26 mouse cellular contexts compared by ENCODE assay signal in the genomic region with DNA sequence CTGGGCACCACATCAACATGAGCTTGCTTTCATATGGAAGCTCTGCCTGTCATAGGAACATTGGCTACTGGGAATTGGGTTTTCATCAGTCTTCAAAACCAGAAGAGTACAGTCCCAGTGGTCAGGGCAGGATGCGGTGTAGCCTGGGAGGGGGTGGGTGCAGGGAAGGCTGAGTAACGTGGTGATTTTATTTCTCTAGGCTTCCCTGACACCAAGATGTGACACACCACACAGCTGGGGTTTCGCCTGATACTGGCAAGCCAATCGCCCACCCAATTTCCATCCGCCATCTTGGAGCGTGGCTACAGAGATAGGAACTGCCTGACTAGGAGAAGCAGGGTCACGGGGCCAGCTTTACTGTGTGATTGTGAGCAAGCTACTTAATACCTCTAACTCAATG. TPM values are rescaled to one million over a fixed set of nuclear protein-coding genes. Genes with fewer than 3 reads are reported as not detected.
DNase-seq lines count a peak whose midpoint lies in the region; ATAC-seq lines count a peak whose summit lies in the region.
"Had no signal": no experiment of that assay in that cellular context is flagged by ENCODE, and none has a peak within 500 bp of the region (broad histone marks: within the 10 kb centered on the region; RNA-seq: fewer than 3 reads in every experiment).

No protein-coding gene starts in this region.

- H3K4me1 ChIP-seq in embryonic facial prominence, embryonic 15.5 days, result peaks cover 75% of the 10 kb centered on the region
- H3K4me1 ChIP-seq in embryonic facial prominence, embryonic 10.5 days, result peaks cover 76% of the 10 kb centered on the region
- peaks cover 99% of the 10 kb centered on the region for H3K4me1 ChIP-seq in megakaryocyte, embryonic 14.5 days
- peaks cover 100% of the 10 kb centered on the region for H3K4me1 ChIP-seq in liver, embryonic 15.5 days (replicated peaks)

- no peak overlapping the region for H3K4me3 ChIP-seq in embryonic facial prominence, embryonic 15.5 days (replicated peaks)
- H3K4me3 ChIP-seq in embryonic facial prominence, embryonic 10.5 days, result no peak overlapping the region
- H3K4me3 ChIP-seq in megakaryocyte, embryonic 14.5 days (replicated peaks), result peak overlapping the region; percentile 86
- no peak overlapping the region for H3K4me3 ChIP-seq in liver, embryonic 15.5 days (replicated peaks)
- H3K4me3 ChIP-seq: embryonic facial prominence, embryonic 13.5 days; forebrain, embryonic 13.5 days; heart, embryonic 13.5 days; hindbrain, embryonic 12.5 days; left cerebral cortex, adult 2 months; limb, embryonic 10.5 days had no signal

- intact Hi-C loops in left cerebral cortex, postnatal 10 days (cut with DNase I), result no loop called here

- DNase-seq in embryonic facial prominence, embryonic 10.5 days (ENCODE audit: low spot score), result no peak
- no peak for DNase-seq in yolk sac, embryonic 10.5 days (ENCODE audit: low spot score)
- DNase-seq in left cerebral cortex, postnatal 10 days (ENCODE audit: extremely low spot score in 1 of 2, low spot score in 2 of 2), result no peak
- DNase-seq: adrenal gland, postnatal 14 days; heart, postnatal 14 days; midbrain, embryonic 14.5 days; right cerebral cortex, postnatal 4 days; thymus, postnatal 14 days had no signal

- no peaks in the 10 kb centered on the region for H3K9me3 ChIP-seq in embryonic facial prominence, embryonic 15.5 days (replicated peaks)
- H3K9me3 ChIP-seq in embryonic facial prominence, embryonic 10.5 days, result no peaks in the 10 kb centered on the region
- no peaks in the 10 kb centered on the region for H3K9me3 ChIP-seq in megakaryocyte, embryonic 14.5 days
- no peaks in the 10 kb centered on the region for H3K9me3 ChIP-seq in liver, embryonic 15.5 days (replicated peaks)
- H3K9me3 ChIP-seq: embryonic facial prominence, embryonic 13.5 days; forebrain, embryonic 13.5 days; heart, embryonic 13.5 days; hindbrain, embryonic 12.5 days; limb, embryonic 10.5 days had no signal

- ATAC-seq in embryonic facial prominence, embryonic 15.5 days (ENCODE audit: insufficient number of reproducible peaks, low FRiP score, low TSS enrichment, low read depth), result no peak
- no peak for ATAC-seq in megakaryocyte, adult 5-6 weeks (ENCODE audit: poor library complexity, severe bottlenecking)
- ATAC-seq in liver, embryonic 15.5 days (ENCODE audit: insufficient read depth), result no peak
- ATAC-seq: CD4-positive, CD25-positive, alpha-beta regulatory T cell, adult 4 months; forebrain, embryonic 13.5 days had no signal

- H3K36me3 ChIP-seq in embryonic facial prominence, embryonic 15.5 days, result no peaks in the 10 kb centered on the region
- H3K36me3 ChIP-seq in embryonic facial prominence, embryonic 10.5 days (replicated peaks), result no peaks in the 10 kb centered on the region
- H3K36me3 ChIP-seq in megakaryocyte, embryonic 14.5 days (replicated peaks; ENCODE audit: low read length), result peaks cover 76% of the 10 kb centered on the region
- H3K36me3 ChIP-seq in liver, embryonic 15.5 days (replicated peaks), result 0 out of 2 replicates have a peak, but pooled peaks cover 3% of the 10 kb centered on the region
- H3K36me3 ChIP-seq: embryonic facial prominence, embryonic 13.5 days; heart, embryonic 13.5 days; hindbrain, embryonic 12.5 days; limb, embryonic 10.5 days had no signal

- H3K27ac ChIP-seq in embryonic facial prominence, embryonic 15.5 days (replicated peaks), result 0 out of 2 replicates have a peak overlapping the region, but pooled peaks have one; percentile 39
- H3K27ac ChIP-seq in embryonic facial prominence, embryonic 10.5 days (replicated peaks), result no peak overlapping the region
- H3K27ac ChIP-seq in liver, embryonic 15.5 days (replicated peaks), result peak overlapping the region; percentile 93; the same call in 1 of the 2 replicates
- H3K27ac ChIP-seq: embryonic facial prominence, embryonic 13.5 days; forebrain, embryonic 13.5 days; heart, embryonic 13.5 days; hindbrain, embryonic 12.5 days; left cerebral cortex, adult 2 months had no signal

- no peak overlapping the region for H3K4me2 ChIP-seq in embryonic facial prominence, embryonic 15.5 days (replicated peaks)
- H3K4me2 ChIP-seq in liver, embryonic 15.5 days, result no peak overlapping the region
- H3K4me2 ChIP-seq: embryonic facial prominence, embryonic 13.5 days; forebrain, embryonic 13.5 days; heart, embryonic 13.5 days; hindbrain, embryonic 12.5 days had no signal

- WGBS in embryonic facial prominence, embryonic 15.5 days, result 90% methylated on average over 7 of the region's 7 CpGs
- whole genome bisulfite sequencing in embryonic facial prominence, embryonic 10.5 days, result 89% methylated on average over 7 of the region's 7 CpGs
- whole genome bisulfite sequencing in liver, embryonic 15.5 days (ENCODE audit: insufficient replicate concordance), result 64% methylated on average over 7 of the region's 7 CpGs

- no peaks in the 10 kb centered on the region; the same call in 1 of the 2 replicates for H3K27me3 ChIP-seq in embryonic facial prominence, embryonic 15.5 days
- peaks cover 34% of the 10 kb centered on the region for H3K27me3 ChIP-seq in embryonic facial prominence, embryonic 10.5 days (replicated peaks; ENCODE audit: low read depth, poor library complexity, severe bottlenecking)
- H3K27me3 ChIP-seq in megakaryocyte, embryonic 14.5 days (replicated peaks), result no peaks in the 10 kb centered on the region
- H3K27me3 ChIP-seq in liver, embryonic 15.5 days, result no peaks in the 10 kb centered on the region
- H3K27me3 ChIP-seq: heart, embryonic 13.5 days had no signal

- H3K9ac ChIP-seq in embryonic facial prominence, embryonic 15.5 days, result no peak overlapping the region
- no peak overlapping the region for H3K9ac ChIP-seq in liver, embryonic 15.5 days
- H3K9ac ChIP-seq: embryonic facial prominence, embryonic 13.5 days; forebrain, embryonic 13.5 days; heart, embryonic 13.5 days; hindbrain, embryonic 12.5 days had no signal

RNA-seq across cellular contexts. Expression of a gene that starts 8.2 kb away (rescaled TPM):
- polyA plus RNA-seq in embryonic facial prominence, embryonic 15.5 days (2015; fragmentation: Nextera tagmentation; extraction: Ambion mirVana), result 8.3 and 8.8 TPM in 2 replicates
- 5.5 and 6.1 TPM in 2 replicates for polyA plus RNA-seq in embryonic facial prominence, embryonic 10.5 days (2016; fragmentation: Nextera tagmentation; extraction: Ambion mirVana)
- 22.9 and 66.2 TPM in 2 replicates for polyA plus RNA-seq in megakaryocyte, embryonic 14.5 days (2012; ENCODE audit: insufficient read depth, low replicate concordance)
- 20.9 and 21.8 TPM in 2 replicates for total RNA-seq in megakaryocyte, adult 5-6 weeks (2015)
- 16.2 TPM in 2 replicates for total RNA-seq in megakaryocyte, adult 5-6 weeks (2017)
- polyA plus RNA-seq in liver, embryonic 15.5 days (2015; fragmentation: Nextera tagmentation; extraction: Ambion mirVana), result 7.2 and 7.5 TPM in 2 replicates
- total RNA-seq in left cerebral cortex, postnatal 10 days (2021), result 1 to 10 TPM in 1 of 2 experiments, under 1 TPM in 1; 0.95 to 1.1 TPM

RNA-seq across cellular contexts. Expression of a gene that starts 32.4 kb away (rescaled TPM):
- not detected in 2 replicates for polyA plus RNA-seq in embryonic facial prominence, embryonic 15.5 days (2015; fragmentation: Nextera tagmentation; extraction: Ambion mirVana)
- polyA plus RNA-seq in embryonic facial prominence, embryonic 10.5 days (2016; fragmentation: Nextera tagmentation; extraction: Ambion mirVana), result not detected in 2 replicates
- 0.21 and 2.2 TPM in 2 replicates for polyA plus RNA-seq in megakaryocyte, embryonic 14.5 days (2012; ENCODE audit: insufficient read depth, low replicate concordance)
- not detected in 2 replicates for total RNA-seq in megakaryocyte, adult 5-6 weeks (2015)
- total RNA-seq in megakaryocyte, adult 5-6 weeks (2017), result not detected in 2 replicates
- not detected in 2 replicates for polyA plus RNA-seq in liver, embryonic 15.5 days (2015; fragmentation: Nextera tagmentation; extraction: Ambion mirVana)
- total RNA-seq in left cerebral cortex, postnatal 10 days (2021), result 1 to 10 TPM; 1.0 to 1.6 TPM
- total RNA-seq: adrenal gland, postnatal 14 days; gastrocnemius, adult 8-10 months; granulocyte monocyte progenitor cell, adult 5-6 weeks; heart, postnatal 14 days; liver, adult 2 months; megakaryocyte-erythroid progenitor cell, adult 5-6 weeks had no signal
- polyA plus RNA-seq: CD4-positive, CD25-positive, alpha-beta regulatory T cell, adult 4 months; embryonic facial prominence, embryonic 13.5 days; heart, embryonic 13.5 days; intestine, embryonic 14.5 days; large intestine, adult 2 months; limb, embryonic 10.5 days; liver, adult 2 months; stomach, embryonic 14.5 days had no signal

RNA-seq across cellular contexts. Expression of a gene that starts 34.7 kb away (rescaled TPM):
- polyA plus RNA-seq in embryonic facial prominence, embryonic 15.5 days (2015; fragmentation: Nextera tagmentation; extraction: Ambion mirVana), result 3.6 and 3.8 TPM in 2 replicates
- polyA plus RNA-seq in embryonic facial prominence, embryonic 10.5 days (2016; fragmentation: Nextera tagmentation; extraction: Ambion mirVana), result 0.76 and 1.2 TPM in 2 replicates
- polyA plus RNA-seq in megakaryocyte, embryonic 14.5 days (2012; ENCODE audit: insufficient read depth, low replicate concordance), result not detected in 2 replicates
- 0.80 TPM in 1 of 2 replicates, not detected in the other for total RNA-seq in megakaryocyte, adult 5-6 weeks (2015)
- total RNA-seq in megakaryocyte, adult 5-6 weeks (2017), result not detected in 2 replicates
- polyA plus RNA-seq in liver, embryonic 15.5 days (2015; fragmentation: Nextera tagmentation; extraction: Ambion mirVana), result 0.16 and 0.29 TPM in 2 replicates
- total RNA-seq in left cerebral cortex, postnatal 10 days (2021), result 1 to 10 TPM; 1.7 to 3.3 TPM
- total RNA-seq: granulocyte monocyte progenitor cell, adult 5-6 weeks; liver, adult 2 months had no signal
- polyA plus RNA-seq: CD4-positive, CD25-positive, alpha-beta regulatory T cell, adult 4 months; liver, adult 2 months had no signal

RNA-seq across cellular contexts. Expression of a gene that starts 35.4 kb away (rescaled TPM):
- 32.7 and 33.3 TPM in 2 replicates for polyA plus RNA-seq in embryonic facial prominence, embryonic 15.5 days (2015; fragmentation: Nextera tagmentation; extraction: Ambion mirVana)
- 5.0 and 5.7 TPM in 2 replicates for polyA plus RNA-seq in embryonic facial prominence, embryonic 10.5 days (2016; fragmentation: Nextera tagmentation; extraction: Ambion mirVana)
- polyA plus RNA-seq in megakaryocyte, embryonic 14.5 days (2012; ENCODE audit: insufficient read depth, low replicate concordance), result not detected in 2 replicates
- not detected in 2 replicates for total RNA-seq in megakaryocyte, adult 5-6 weeks (2015)
- total RNA-seq in megakaryocyte, adult 5-6 weeks (2017), result not detected in 2 replicates
- 0.84 and 1.0 TPM in 2 replicates for polyA plus RNA-seq in liver, embryonic 15.5 days (2015; fragmentation: Nextera tagmentation; extraction: Ambion mirVana)
- 10 to 100 TPM; 22.8 to 27.4 TPM for total RNA-seq in left cerebral cortex, postnatal 10 days (2021)
- total RNA-seq: granulocyte monocyte progenitor cell, adult 5-6 weeks; megakaryocyte-erythroid progenitor cell, adult 5-6 weeks had no signal
- polyA plus RNA-seq: CD4-positive, CD25-positive, alpha-beta regulatory T cell, adult 4 months had no signal

RNA-seq across cellular contexts. Expression of a gene that starts 37.4 kb away (rescaled TPM):
- polyA plus RNA-seq in embryonic facial prominence, embryonic 15.5 days (2015; fragmentation: Nextera tagmentation; extraction: Ambion mirVana), result 14.2 and 14.6 TPM in 2 replicates
- polyA plus RNA-seq in embryonic facial prominence, embryonic 10.5 days (2016; fragmentation: Nextera tagmentation; extraction: Ambion mirVana), result 12.0 and 12.4 TPM in 2 replicates
- 67.5 and 115 TPM in 2 replicates for polyA plus RNA-seq in megakaryocyte, embryonic 14.5 days (2012; ENCODE audit: insufficient read depth, low replicate concordance)
- total RNA-seq in megakaryocyte, adult 5-6 weeks (2015), result 2.9 and 6.6 TPM in 2 replicates
- total RNA-seq in megakaryocyte, adult 5-6 weeks (2017), result 4.8 and 7.7 TPM in 2 replicates
- 38.1 and 51.7 TPM in 2 replicates for polyA plus RNA-seq in liver, embryonic 15.5 days (2015; fragmentation: Nextera tagmentation; extraction: Ambion mirVana)
- 100 to 1,000 TPM; 136 to 140 TPM for total RNA-seq in left cerebral cortex, postnatal 10 days (2021)
